ENCODE assay signal across 9 mouse cellular contexts in genomic region chr11:116840748-116841147, GRCm38 (mm10). TPM values are rescaled to one million over a fixed set of nuclear protein-coding genes. Genes with fewer than 3 reads are reported as not detected.
DNase-seq lines count a peak whose midpoint lies in the region; ATAC-seq and TF ChIP-seq lines count a peak whose summit lies in the region.
"Had no signal": no experiment of that assay in that cellular context is flagged by ENCODE, and none has a peak within 500 bp of the region (broad histone marks: within the 10 kb centered on the region; RNA-seq: fewer than 3 reads in every experiment).

No protein-coding gene starts in this region.

- no peaks in the 10 kb centered on the region for H3K27me3 ChIP-seq in erythroblast, embryonic 14.5 days (ENCODE audit: control insufficient read depth)
- no peaks in the 10 kb centered on the region for H3K27me3 ChIP-seq in testis, adult 2 months (ENCODE audit: control insufficient read depth, insufficient read depth, low read length)
- H3K27me3 ChIP-seq in liver, embryonic 13.5 days, result no peaks in the 10 kb centered on the region

- H3K4me3 ChIP-seq in erythroblast, embryonic 14.5 days (replicated peaks), result peak overlapping the region; percentile 84
- H3K4me3 ChIP-seq in testis, adult 2 months (ENCODE audit: control insufficient read depth, low read depth, low read length), result peak overlapping the region; percentile 52
- H3K4me3 ChIP-seq in liver, embryonic 13.5 days (replicated peaks), result peak overlapping the region; percentile 84

- peak overlapping the region; percentile 85 for H3K4me2 ChIP-seq in liver, embryonic 13.5 days

- no peaks in the 10 kb centered on the region for H3K9me3 ChIP-seq in erythroblast, embryonic 14.5 days (ENCODE audit: control insufficient read depth, low read length)
- no peaks in the 10 kb centered on the region for H3K9me3 ChIP-seq in liver, embryonic 13.5 days (replicated peaks)

- no peak for DNase-seq in testis, postnatal 10 days (ENCODE audit: low spot score)
- DNase-seq in liver, embryonic 13.5 days, result no peak
- DNase-seq in right cerebral cortex, adult 2 months (ENCODE audit: low spot score in 2 of 2), result no peak
- no peak for DNase-seq in ovary, postnatal 36 days (ENCODE audit: low spot score)
- no peak for DNase-seq in frontal cortex, adult 2 months (ENCODE audit: extremely low spot score in 1 of 2, low spot score in 1 of 2)
- DNase-seq: retina, postnatal 1 day had no signal

- H3K9ac ChIP-seq in liver, embryonic 13.5 days, result peak overlapping the region; percentile 93

- TF ChIP-seq POLR2A in testis, adult 2 months (IDR thresholded peaks at IDR 0.05; ENCODE audit: control insufficient read depth, low read depth, low read length), result no peak

- peaks cover 63% of the 10 kb centered on the region for H3K36me3 ChIP-seq in erythroblast, embryonic 14.5 days (ENCODE audit: control insufficient read depth)
- H3K36me3 ChIP-seq in testis, adult 2 months (ENCODE audit: control insufficient read depth, insufficient read depth, low read length), result peaks cover 10% of the 10 kb centered on the region
- peaks cover 62% of the 10 kb centered on the region for H3K36me3 ChIP-seq in liver, embryonic 13.5 days

- no peak for TF ChIP-seq CTCF in testis, adult 2 months (IDR thresholded peaks at IDR 0.05; ENCODE audit: control insufficient read depth, insufficient read depth, insufficient replicate concordance, low read depth, low read length)

- ATAC-seq in erythroblast, adult 5-6 weeks (replicated peaks; ENCODE audit: low FRiP score, poor library complexity, severe bottlenecking), result no peak
- no peak for ATAC-seq in liver, embryonic 13.5 days (ENCODE audit: low read depth)

- H3K27ac ChIP-seq in testis, adult 2 months (ENCODE audit: control insufficient read depth, insufficient read depth, low read depth, low read length), result no peak overlapping the region
- H3K27ac ChIP-seq in liver, embryonic 13.5 days, result peak overlapping the region; percentile 18; the same call in 1 of the 2 replicates

- WGBS in liver, embryonic 13.5 days (ENCODE audit: insufficient replicate concordance), result 73% methylated on average over 4 of the region's 4 CpGs

- peaks cover 60% of the 10 kb centered on the region for H3K4me1 ChIP-seq in erythroblast, embryonic 14.5 days (ENCODE audit: control insufficient read depth)
- H3K4me1 ChIP-seq in testis, adult 2 months (ENCODE audit: control insufficient read depth, insufficient read depth, low read length), result peaks cover 7% of the 10 kb centered on the region
- H3K4me1 ChIP-seq in liver, embryonic 13.5 days (replicated peaks), result peaks cover 56% of the 10 kb centered on the region

RNA-seq across cellular contexts. Expression of gene Mettl23, which starts 2.3 kb away (rescaled TPM):
- polyA plus RNA-seq in erythroblast, embryonic 14.5 days (2012), result 3.4 and 3.5 TPM in 2 replicates
- total RNA-seq in erythroblast, adult 5-6 weeks (2015; ENCODE audit: low replicate concordance), result 11.3 and 11.5 TPM in 2 replicates
- total RNA-seq in erythroblast, adult 5-6 weeks (2017; ENCODE audit: low replicate concordance), result 5.4 and 15.1 TPM in 2 replicates
- 45.5 and 61.4 TPM in 2 replicates for polyA plus RNA-seq in testis, adult 2 months (2012; rRNA removed)
- 44.2 and 47.0 TPM in 2 replicates for polyA plus RNA-seq in liver, embryonic 13.5 days (2015; fragmentation: Nextera tagmentation; extraction: Ambion mirVana)
- polyA plus RNA-seq in frontal cortex, adult 2 months (2012; rRNA removed), result 36.6 and 39.8 TPM in 2 replicates

RNA-seq across cellular contexts. Expression of gene Jmjd6, which starts 2.5 kb away (rescaled TPM):
- polyA plus RNA-seq in erythroblast, embryonic 14.5 days (2012), result 3.6 and 5.9 TPM in 2 replicates
- total RNA-seq in erythroblast, adult 5-6 weeks (2015; ENCODE audit: low replicate concordance), result 12.5 and 24.2 TPM in 2 replicates
- 10.7 and 13.9 TPM in 2 replicates for total RNA-seq in erythroblast, adult 5-6 weeks (2017; ENCODE audit: low replicate concordance)
- polyA plus RNA-seq in testis, adult 2 months (2012; rRNA removed), result 66.5 and 71.1 TPM in 2 replicates
- polyA plus RNA-seq in liver, embryonic 13.5 days (2015; fragmentation: Nextera tagmentation; extraction: Ambion mirVana), result 38.1 and 40.1 TPM in 2 replicates
- 24.4 and 25.0 TPM in 2 replicates for polyA plus RNA-seq in frontal cortex, adult 2 months (2012; rRNA removed)

RNA-seq across cellular contexts. Expression of gene Mfsd11, which starts 11.5 kb away (rescaled TPM):
- polyA plus RNA-seq in erythroblast, embryonic 14.5 days (2012), result 0.91 and 1.2 TPM in 2 replicates
- 9.2 and 35.0 TPM in 2 replicates for total RNA-seq in erythroblast, adult 5-6 weeks (2015; ENCODE audit: low replicate concordance)
- 3.4 and 3.5 TPM in 2 replicates for total RNA-seq in erythroblast, adult 5-6 weeks (2017; ENCODE audit: low replicate concordance)
- 105 and 109 TPM in 2 replicates for polyA plus RNA-seq in testis, adult 2 months (2012; rRNA removed)
- polyA plus RNA-seq in liver, embryonic 13.5 days (2015; fragmentation: Nextera tagmentation; extraction: Ambion mirVana), result 10.4 and 11.8 TPM in 2 replicates
- polyA plus RNA-seq in frontal cortex, adult 2 months (2012; rRNA removed), result 37.9 and 41.2 TPM in 2 replicates

RNA-seq across cellular contexts. Expression of gene Srsf2, which starts 12.1 kb away (rescaled TPM):
- 109 and 111 TPM in 2 replicates for polyA plus RNA-seq in erythroblast, embryonic 14.5 days (2012)
- 308 and 417 TPM in 2 replicates for total RNA-seq in erythroblast, adult 5-6 weeks (2015; ENCODE audit: low replicate concordance)
- total RNA-seq in erythroblast, adult 5-6 weeks (2017; ENCODE audit: low replicate concordance), result 97.0 and 120 TPM in 2 replicates
- polyA plus RNA-seq in testis, adult 2 months (2012; rRNA removed), result 156 and 182 TPM in 2 replicates
- polyA plus RNA-seq in liver, embryonic 13.5 days (2015; fragmentation: Nextera tagmentation; extraction: Ambion mirVana), result 543 and 573 TPM in 2 replicates
- polyA plus RNA-seq in frontal cortex, adult 2 months (2012; rRNA removed), result 324 and 333 TPM in 2 replicates

RNA-seq across cellular contexts. Expression of gene Mxra7, which starts 12.9 kb away (rescaled TPM):
- 0.03 and 0.05 TPM in 2 replicates for polyA plus RNA-seq in erythroblast, embryonic 14.5 days (2012)
- total RNA-seq in erythroblast, adult 5-6 weeks (2015; ENCODE audit: low replicate concordance), result 4.2 TPM in 1 of 2 replicates, not detected in the other
- not detected in 2 replicates for total RNA-seq in erythroblast, adult 5-6 weeks (2017; ENCODE audit: low replicate concordance)
- polyA plus RNA-seq in testis, adult 2 months (2012; rRNA removed), result 8.2 and 8.9 TPM in 2 replicates
- 2.0 and 2.5 TPM in 2 replicates for polyA plus RNA-seq in liver, embryonic 13.5 days (2015; fragmentation: Nextera tagmentation; extraction: Ambion mirVana)
- 13.1 and 16.8 TPM in 2 replicates for polyA plus RNA-seq in frontal cortex, adult 2 months (2012; rRNA removed)
